Mouse (Mus musculus): ENCODE data around the gene Tubgcp2. TPM values are rescaled to one million over a fixed set of nuclear protein-coding genes. Genes with fewer than 3 reads are reported as not detected.
A peak's percentile ranks its signal among the peaks of the same experiment; 100 is the strongest.

Tubgcp2 gene
- polyA plus RNA-seq, 1 experiment from 2014 or later = 16.0 TPM

DNA sequence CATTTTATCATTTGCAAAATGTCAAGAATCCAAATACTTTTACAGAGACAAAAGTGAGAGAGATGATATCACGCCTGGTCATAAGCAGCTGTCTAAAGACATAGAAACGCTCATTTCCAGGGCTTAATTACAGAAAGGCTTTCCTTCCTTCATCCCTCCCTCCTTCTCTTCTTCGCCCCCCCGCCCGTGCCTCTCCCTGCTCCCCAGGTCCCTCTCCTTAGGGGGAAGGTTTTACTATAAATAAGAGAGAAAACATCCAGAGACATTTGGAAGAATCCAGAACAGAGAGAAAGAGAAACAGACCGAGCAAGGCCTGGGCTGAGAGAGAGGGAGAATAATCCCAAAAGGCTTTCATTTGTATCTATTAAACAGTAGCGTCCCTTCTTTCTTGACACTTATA, 1.0 kb downstream of the Tubgcp2 start:
- H3K4me3 ChIP-seq (ENCODE audit: low read depth, low read length) = peak overlapping the region; percentile 75
- peaks cover 16% of the 10 kb centered on the region for H3K4me1 ChIP-seq (ENCODE audit: insufficient read depth)
- no peak for DNase-seq
- WGBS (ENCODE audit: insufficient replicate concordance) = 17% methylated on average over 7 of the region's 7 CpGs
- peak overlapping the region; percentile 82 for H3K4me2 ChIP-seq (ENCODE audit: low read depth, low read length)
- H3K27ac ChIP-seq (ENCODE audit: low read depth) = peak overlapping the region; percentile 74
- peaks cover 32% of the 10 kb centered on the region for H3K36me3 ChIP-seq (replicated peaks; ENCODE audit: insufficient read depth, low read length)
- no peaks in the 10 kb centered on the region for H3K27me3 ChIP-seq (ENCODE audit: insufficient read depth, low read length)
- peak overlapping the region; percentile 83 for H3K9ac ChIP-seq (replicated peaks)
- no peaks in the 10 kb centered on the region for H3K9me3 ChIP-seq (ENCODE audit: low read length)
- no peak for ATAC-seq
- TF ChIP-seq CTCF (IDR thresholded peaks at IDR 0.05; ENCODE audit: low read depth) (no peak), EP300 (IDR thresholded peaks at IDR 0.05; ENCODE audit: low read depth) (no peak)

GRCm38 (mm10) chr7:140033386-140033785, 3.1 kb downstream of the Tubgcp2 start:
- H3K9me3 ChIP-seq (ENCODE audit: low read length) = peaks cover 2% of the 10 kb centered on the region
- H3K9ac ChIP-seq (replicated peaks) = no peak overlapping the region
- no peak for DNase-seq
- peaks cover 47% of the 10 kb centered on the region for H3K36me3 ChIP-seq (replicated peaks; ENCODE audit: insufficient read depth, low read length)
- H3K27me3 ChIP-seq (ENCODE audit: insufficient read depth, low read length) = no peaks in the 10 kb centered on the region
- H3K4me2 ChIP-seq (ENCODE audit: low read depth, low read length) = no peak overlapping the region
- TF ChIP-seq CTCF (IDR thresholded peaks at IDR 0.05; ENCODE audit: low read depth) (no peak), EP300 (IDR thresholded peaks at IDR 0.05; ENCODE audit: low read depth) (no peak)
- H3K4me3 ChIP-seq (ENCODE audit: low read depth, low read length) = no peak overlapping the region
- WGBS (ENCODE audit: insufficient replicate concordance) = 92% methylated on average over 9 of the region's 9 CpGs
- ATAC-seq = no peak
- H3K27ac ChIP-seq (ENCODE audit: low read depth) = no peak overlapping the region
- peaks cover 16% of the 10 kb centered on the region for H3K4me1 ChIP-seq (ENCODE audit: insufficient read depth)

- H3K27me3 ChIP-seq (ENCODE audit: insufficient read depth, low read length) = no peaks in the 10 kb centered on the region
- no peak overlapping the region for H3K9ac ChIP-seq (replicated peaks)
- no peak for ATAC-seq
- H3K4me1 ChIP-seq (ENCODE audit: insufficient read depth) = peaks cover 16% of the 10 kb centered on the region
- peaks cover 52% of the 10 kb centered on the region for H3K36me3 ChIP-seq (replicated peaks; ENCODE audit: insufficient read depth, low read length)
- H3K4me2 ChIP-seq (ENCODE audit: low read depth, low read length) = no peak overlapping the region
- no peak overlapping the region for H3K4me3 ChIP-seq (ENCODE audit: low read depth, low read length)
- DNase-seq = no peak
- TF ChIP-seq EP300 (IDR thresholded peaks at IDR 0.05; ENCODE audit: low read depth) (no peak), CTCF (IDR thresholded peaks at IDR 0.05; ENCODE audit: low read depth) (no peak)
- no peak overlapping the region for H3K27ac ChIP-seq (ENCODE audit: low read depth)
- WGBS (ENCODE audit: insufficient replicate concordance) = 93% methylated on average over 10 of the region's 10 CpGs
- H3K9me3 ChIP-seq (ENCODE audit: low read length) = peaks cover 5% of the 10 kb centered on the region
Observed at GRCm38 (mm10) chr7:140032366-140032765, 4.1 kb downstream of the Tubgcp2 start.

- peaks cover 52% of the 10 kb centered on the region for H3K36me3 ChIP-seq (replicated peaks; ENCODE audit: insufficient read depth, low read length)
- 93% methylated on average over 12 of the region's 12 CpGs for WGBS (ENCODE audit: insufficient replicate concordance)
Observed at GRCm38 (mm10) chr7:140031771-140032170, 4.7 kb downstream of the Tubgcp2 start.

GRCm38 (mm10) chr7:140011336-140011735, 25.1 kb downstream of the Tubgcp2 start:
- no peak for TF ChIP-seq CTCF (IDR thresholded peaks at IDR 0.05; ENCODE audit: low read depth)
- TF ChIP-seq EP300 (IDR thresholded peaks at IDR 0.05; ENCODE audit: low read depth) = no peak
- Histone ChIP-seq H3K9ac (replicated peaks) (no peak overlapping the region), H3K27ac (ENCODE audit: low read depth) (no peak overlapping the region), H3K27me3 (ENCODE audit: insufficient read depth, low read length) (no peaks in the 10 kb centered on the region), H3K4me2 (ENCODE audit: low read depth, low read length) (no peak overlapping the region), H3K4me3 (ENCODE audit: low read depth, low read length) (no peak overlapping the region), H3K9me3 (ENCODE audit: low read length) (peaks cover 3% of the 10 kb centered on the region), H3K4me1 (ENCODE audit: insufficient read depth) (no peaks in the 10 kb centered on the region), H3K36me3 (replicated peaks; ENCODE audit: insufficient read depth, low read length) (peaks cover 11% of the 10 kb centered on the region)
- ATAC-seq (no peak), DNase-seq (no peak)
- WGBS (ENCODE audit: insufficient replicate concordance) = 92% methylated on average over 17 of the region's 17 CpGs

More at GRCm38 (mm10) chr7:140031771-140032170, 4.7 kb downstream of the Tubgcp2 start:
- no peak overlapping the region for H3K4me3 ChIP-seq (ENCODE audit: low read depth, low read length)
- no peak overlapping the region for H3K9ac ChIP-seq (replicated peaks)
- no peaks in the 10 kb centered on the region for H3K27me3 ChIP-seq (ENCODE audit: insufficient read depth, low read length)
- no peak overlapping the region for H3K27ac ChIP-seq (ENCODE audit: low read depth)
- ATAC-seq (no peak), DNase-seq (no peak)
- H3K9me3 ChIP-seq (ENCODE audit: low read length) = peaks cover 5% of the 10 kb centered on the region
- no peak overlapping the region for H3K4me2 ChIP-seq (ENCODE audit: low read depth, low read length)
- peaks cover 11% of the 10 kb centered on the region for H3K4me1 ChIP-seq (ENCODE audit: insufficient read depth)
- no peak for TF ChIP-seq CTCF (IDR thresholded peaks at IDR 0.05; ENCODE audit: low read depth)
- TF ChIP-seq EP300 (IDR thresholded peaks at IDR 0.05; ENCODE audit: low read depth) = no peak

GRCm38 (mm10) chr7:140007781-140008180, 28.7 kb downstream of the Tubgcp2 start:
- ATAC-seq (no peak), DNase-seq (no peak)
- no peak overlapping the region for H3K4me2 ChIP-seq (ENCODE audit: low read depth, low read length)
- H3K27ac ChIP-seq (ENCODE audit: low read depth) = no peak overlapping the region
- peaks cover 28% of the 10 kb centered on the region for H3K36me3 ChIP-seq (replicated peaks; ENCODE audit: insufficient read depth, low read length)
- H3K9me3 ChIP-seq (ENCODE audit: low read length) = peaks cover 3% of the 10 kb centered on the region
- WGBS (ENCODE audit: insufficient replicate concordance) = 95% methylated on average over 9 of the region's 9 CpGs
- H3K27me3 ChIP-seq (ENCODE audit: insufficient read depth, low read length) = no peaks in the 10 kb centered on the region
- H3K9ac ChIP-seq (replicated peaks) = no peak overlapping the region
- no peak overlapping the region for H3K4me3 ChIP-seq (ENCODE audit: low read depth, low read length)
- TF ChIP-seq EP300 (IDR thresholded peaks at IDR 0.05; ENCODE audit: low read depth) (no peak), CTCF (IDR thresholded peaks at IDR 0.05; ENCODE audit: low read depth) (no peak)
- H3K4me1 ChIP-seq (ENCODE audit: insufficient read depth) = no peaks in the 10 kb centered on the region

Measured in liver, postnatal 0 days (tissue).